Mouse (Mus musculus) lung, postnatal 10 days (tissue): ENCODE measurements around the gene Rasgrf2.

Experiments
- DNase-seq: peaks from one replicate; pipeline ENCODE4 v3.0.0; 2021

Rasgrf2 gene

DNA sequence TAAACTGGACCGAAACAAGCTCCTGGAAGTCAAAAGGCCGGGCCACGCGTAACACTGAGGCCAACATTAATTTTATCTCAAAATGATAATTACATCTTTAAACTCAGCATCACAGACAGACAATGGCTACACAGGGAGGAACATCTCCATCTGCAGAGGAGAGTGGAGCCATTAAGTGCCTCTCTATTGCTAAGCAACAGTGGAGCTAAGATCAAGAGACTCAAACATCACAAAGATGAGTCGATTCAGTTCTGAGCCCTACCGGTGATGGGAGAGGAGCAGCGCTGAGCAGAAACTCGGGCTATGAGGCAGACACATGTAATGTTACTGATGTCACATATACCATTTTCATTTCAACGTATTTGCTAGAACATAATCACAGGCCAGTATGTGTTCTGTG is 191.3 kb downstream of the Rasgrf2 start:
- no peak for DNase-seq

DNA sequence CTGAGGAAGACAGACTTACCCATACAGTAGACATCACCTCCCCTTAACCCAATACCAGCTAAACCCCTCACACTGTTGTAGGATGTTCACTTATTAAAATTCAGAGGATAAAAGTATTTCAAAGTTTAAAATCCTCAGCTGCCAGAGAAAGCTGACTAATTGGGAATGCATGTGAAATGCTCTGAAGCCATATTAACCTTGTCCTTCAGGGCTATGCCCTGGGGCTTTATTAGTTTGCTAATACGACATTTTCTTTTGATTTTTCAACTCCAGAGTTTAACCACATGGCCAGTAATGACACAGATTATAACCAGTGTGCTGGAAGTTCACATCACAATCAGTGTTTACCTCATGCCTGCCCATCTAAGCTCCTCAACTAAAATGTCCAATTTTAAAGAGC is 192.6 kb downstream of the Rasgrf2 start:
- no peak for DNase-seq

- no peak for DNase-seq
Measured at GRCm38 (mm10) chr13:91937232-91937631, 194.2 kb downstream of the Rasgrf2 start.

- no peak for DNase-seq
Measured at GRCm38 (mm10) chr13:91932122-91932521, 199.3 kb downstream of the Rasgrf2 start.

DNA sequence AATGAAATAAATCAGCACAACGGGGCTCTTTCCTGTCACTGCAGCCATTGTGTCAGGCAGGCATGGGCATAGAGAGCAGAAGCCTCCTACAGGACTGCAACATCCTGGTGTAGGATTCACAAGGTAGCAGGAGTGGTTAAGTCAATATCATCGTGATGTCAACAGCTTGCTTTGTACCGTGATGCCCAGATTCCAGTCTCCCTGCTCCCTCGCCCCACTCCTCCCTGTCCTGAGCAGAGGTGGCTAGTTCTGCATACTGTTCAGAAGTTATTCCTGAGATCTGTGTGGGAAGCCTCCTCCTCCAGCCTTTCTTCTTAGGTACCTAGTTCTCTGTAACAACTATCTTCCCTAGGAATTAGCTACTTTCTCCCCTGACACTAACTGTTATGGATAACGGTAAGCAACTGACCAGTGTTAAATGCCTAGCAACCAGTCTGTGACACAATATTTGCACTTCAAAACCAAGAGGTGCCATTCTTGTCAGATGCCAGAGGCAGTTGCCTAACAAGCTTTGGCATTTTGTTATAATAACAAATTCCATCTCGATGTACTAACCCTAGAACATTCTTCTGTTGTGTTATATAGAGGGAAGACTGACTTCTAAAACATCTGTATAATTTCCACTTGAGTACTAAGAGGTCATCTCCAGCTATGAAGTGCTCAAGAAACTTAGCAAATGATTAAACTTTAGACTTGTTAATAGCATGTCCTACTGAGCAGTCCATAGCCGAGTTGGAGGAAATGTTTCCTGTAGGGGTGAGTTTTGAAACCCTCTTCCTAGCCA is 201.3 kb downstream of the Rasgrf2 start:
- peak; percentile 31 for DNase-seq

DNA sequence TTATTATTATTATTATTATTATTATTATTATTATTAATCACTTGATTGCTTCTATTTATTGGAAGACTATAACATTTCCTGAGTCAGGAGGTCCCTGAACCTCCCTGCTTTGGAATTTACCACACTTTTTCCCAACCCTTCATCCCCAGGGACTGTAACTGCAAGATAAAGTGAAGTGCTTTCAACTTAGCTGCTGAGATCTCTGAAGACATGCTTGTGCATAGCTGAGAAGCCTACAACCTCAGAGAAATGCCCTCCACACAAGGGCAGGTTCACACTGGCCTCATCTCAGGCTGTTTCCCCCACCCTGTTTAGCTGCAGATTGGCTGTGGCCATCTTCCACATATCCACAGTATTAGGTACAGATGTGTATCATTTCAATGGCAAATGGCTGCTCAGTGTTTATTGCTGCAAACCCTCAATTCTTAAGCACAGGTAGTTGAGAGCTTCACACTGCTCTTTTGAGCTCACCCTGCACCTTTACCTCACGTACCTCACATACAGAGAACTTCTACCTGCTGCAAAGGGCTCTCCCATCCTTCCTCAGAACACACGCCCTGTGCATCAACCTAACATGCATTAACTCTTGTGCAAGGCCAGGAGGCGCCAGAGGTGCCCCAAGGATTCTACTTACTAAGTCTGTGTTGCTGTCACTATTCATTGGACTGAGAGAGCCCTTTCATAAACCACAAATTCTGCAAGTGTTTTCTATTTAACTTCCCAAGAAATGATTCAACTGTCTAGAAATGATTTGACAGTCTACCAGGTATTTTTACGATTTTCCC is 202.7 kb downstream of the Rasgrf2 start:
- no peak for DNase-seq

GRCm38 (mm10) chr13:91921010-91921409 is 210.4 kb downstream of the Rasgrf2 start:
- DNase-seq: no peak

DNA sequence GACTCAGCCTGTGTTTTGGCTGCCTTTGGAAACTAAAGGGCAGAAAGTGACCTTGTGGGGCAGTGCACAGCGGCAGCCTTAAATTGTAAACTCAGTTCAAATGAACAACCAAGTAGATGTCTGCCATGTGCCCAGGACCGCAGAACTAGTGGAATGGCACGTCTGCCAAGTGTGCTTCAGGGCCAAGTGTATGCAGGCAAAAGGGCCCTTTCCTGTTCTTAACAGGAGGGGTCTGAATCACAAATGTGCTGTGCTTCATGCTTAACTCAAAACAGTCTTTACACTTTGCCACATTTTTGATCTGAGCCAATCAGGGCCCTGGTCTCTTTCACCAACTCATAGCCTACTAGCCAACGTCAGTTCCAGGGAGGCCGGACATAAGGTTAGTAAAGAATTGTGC is 212.7 kb downstream of the Rasgrf2 start:
- DNase-seq: no peak

GRCm38 (mm10) chr13:91917835-91918234 is 213.6 kb downstream of the Rasgrf2 start:
- no peak for DNase-seq

GRCm38 (mm10) chr13:91916308-91916707 is 215.1 kb downstream of the Rasgrf2 start:
- no peak for DNase-seq

DNA sequence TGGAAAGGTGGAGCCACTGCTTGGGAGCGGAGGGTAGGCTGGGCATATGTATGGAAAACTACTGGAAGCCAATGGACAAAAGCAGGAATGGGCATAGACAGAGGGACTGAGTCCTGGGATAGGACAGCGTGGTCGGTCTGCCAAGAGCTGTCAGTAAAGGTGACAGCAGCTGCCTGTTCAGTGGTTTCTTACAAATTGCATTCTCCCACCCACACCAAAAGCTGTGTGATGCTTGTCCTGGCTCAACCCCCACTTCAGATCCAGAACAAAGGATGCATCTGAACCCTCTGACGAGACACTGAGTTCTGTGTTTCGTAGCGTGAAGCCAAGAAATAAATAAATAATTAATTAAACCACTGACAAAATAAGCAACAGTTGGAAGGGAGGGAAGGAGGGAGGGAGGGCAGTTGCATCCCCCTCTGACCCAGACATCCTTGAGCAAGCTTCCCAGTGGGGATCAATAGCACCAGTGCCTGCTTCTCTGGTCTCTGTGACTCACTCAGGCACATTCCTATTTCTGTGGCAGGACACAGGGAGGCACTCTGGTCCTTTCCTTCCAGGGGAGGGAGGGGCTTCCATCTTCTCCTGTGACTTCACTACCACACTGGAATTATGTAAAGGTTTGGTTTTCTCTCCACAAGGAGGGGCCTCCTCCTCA is 215.7 kb downstream of the Rasgrf2 start:
- DNase-seq: peak; percentile 48

- DNase-seq: no peak
Measured at GRCm38 (mm10) chr13:91915192-91915581, 216.3 kb downstream of the Rasgrf2 start.

DNA sequence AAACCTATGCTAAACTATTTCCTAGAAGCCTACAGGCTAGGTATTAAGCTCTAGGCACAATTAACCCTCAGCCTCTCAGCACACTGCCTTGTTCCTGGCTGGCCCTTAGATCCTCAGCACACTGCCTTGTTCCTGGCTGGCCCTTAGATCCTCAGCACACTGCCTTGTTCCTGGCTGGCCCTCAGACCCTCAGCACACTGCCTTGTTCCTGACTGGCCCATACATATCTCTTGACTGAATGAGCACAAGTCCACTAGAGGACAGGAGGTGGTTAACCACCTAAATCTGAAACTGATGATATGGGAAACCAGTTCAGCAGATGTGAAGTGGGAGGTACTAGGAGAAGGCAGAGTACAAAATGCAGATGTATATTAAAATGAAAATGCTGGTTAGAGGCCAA is 219.8 kb downstream of the Rasgrf2 start:
- no peak for DNase-seq

GRCm38 (mm10) chr13:91911211-91911610 is 220.2 kb downstream of the Rasgrf2 start:
- DNase-seq: no peak

DNA sequence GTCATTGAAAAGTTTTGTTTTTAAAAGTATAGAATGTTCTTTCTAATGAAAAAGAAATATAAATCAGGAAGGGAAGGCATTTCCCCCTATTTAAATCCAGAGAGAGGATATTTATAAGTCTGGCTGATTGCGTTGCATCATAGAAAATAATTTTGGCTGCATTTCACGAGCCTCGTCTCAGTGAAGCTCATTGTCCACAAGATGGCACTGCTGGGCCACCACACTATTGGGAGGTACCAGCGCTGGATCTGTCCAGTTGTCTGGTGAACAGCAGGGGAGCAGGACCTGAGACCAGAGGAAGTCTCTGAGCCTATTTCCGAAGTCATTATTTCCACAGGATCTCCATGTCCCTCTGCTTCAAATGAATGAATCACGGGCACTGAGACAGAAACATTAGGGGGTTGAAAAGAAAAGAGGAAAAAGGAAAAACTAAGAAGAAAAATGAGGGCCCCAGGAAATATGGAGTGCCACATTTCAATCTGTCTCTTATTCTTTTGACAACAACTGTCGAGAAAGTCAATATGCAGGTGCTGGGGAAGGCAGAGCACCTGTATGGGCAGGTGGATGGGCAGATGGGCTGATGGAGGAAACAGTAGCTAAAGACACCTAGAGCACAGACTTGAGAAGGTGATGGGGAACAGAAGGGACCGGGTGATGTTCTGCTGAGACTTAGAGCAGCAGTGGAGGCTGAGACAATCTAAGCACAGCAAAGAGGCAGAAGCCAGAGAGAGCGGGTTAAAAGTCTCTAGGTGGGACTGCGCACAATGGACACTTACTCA is 223.1 kb downstream of the Rasgrf2 start:
- DNase-seq: peak; percentile 89

DNA sequence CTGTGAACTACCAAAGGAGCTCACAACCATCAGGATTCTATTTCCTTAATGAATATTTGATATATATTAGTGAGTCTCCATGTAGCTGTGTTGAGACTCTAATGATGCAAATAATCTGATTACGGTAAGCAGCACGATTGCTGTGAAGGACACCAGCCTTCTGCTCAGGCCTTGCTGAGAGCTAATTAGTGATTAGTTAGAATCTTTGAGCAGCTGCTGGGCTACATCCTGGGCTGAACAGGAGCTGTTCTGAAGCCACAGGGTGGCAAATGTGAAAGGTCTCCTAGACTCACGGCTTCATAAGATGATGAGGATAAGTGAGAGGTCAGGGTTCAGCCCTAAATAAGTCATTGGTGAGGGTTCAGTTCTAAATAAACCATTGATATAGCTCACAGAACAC is 225.1 kb downstream of the Rasgrf2 start:
- no peak for DNase-seq

DNA sequence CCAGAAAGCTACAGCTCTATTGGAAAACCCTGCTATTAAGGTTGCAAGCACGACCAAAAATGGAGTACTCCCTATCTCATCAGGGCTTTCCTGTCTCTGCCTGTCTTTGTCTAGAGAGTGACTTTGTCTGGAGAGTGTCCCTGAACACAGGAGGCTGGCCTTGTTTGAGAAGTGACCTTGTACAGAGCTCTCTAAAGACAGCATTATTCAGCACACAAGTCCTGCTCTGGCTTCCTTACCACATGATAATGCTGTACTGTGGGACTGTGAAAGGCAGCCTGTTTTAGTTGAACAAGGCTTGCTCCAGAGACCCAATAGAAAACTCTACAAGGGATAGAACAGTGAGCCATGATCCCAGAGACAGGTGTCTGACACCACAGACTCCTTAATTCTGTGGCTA is 235.0 kb downstream of the Rasgrf2 start:
- DNase-seq: no peak

- DNase-seq: peak; percentile 30
Measured at GRCm38 (mm10) chr13:91893132-91893531, 238.3 kb downstream of the Rasgrf2 start.

DNA sequence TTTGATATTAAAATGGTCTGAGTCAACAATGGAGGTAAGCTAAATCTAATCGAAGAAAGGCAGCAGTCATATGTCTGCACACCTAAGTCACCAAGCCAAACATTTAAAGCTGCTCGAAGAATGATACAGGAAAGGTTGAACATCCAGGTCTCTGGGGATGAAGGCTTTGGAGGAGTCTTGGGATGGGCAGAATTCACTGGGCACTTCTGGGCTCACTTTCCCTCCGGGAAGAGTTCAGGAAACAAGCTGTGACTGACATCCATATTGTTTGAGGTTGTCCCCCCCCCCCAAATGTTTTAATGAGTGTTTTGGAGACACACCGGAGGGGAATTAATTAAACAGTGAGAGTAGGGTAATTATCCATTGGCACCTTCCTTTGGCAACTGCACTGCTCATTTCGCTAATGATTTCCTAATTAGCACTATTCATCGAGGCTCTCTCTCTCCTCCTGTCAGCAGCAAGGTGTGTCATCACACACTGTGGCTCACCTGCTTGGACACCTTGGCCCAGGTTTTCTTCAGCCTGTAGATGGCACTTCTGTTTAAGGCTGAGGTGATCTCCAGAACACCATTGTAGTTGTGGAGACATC is 241.3 kb downstream of the Rasgrf2 start:
- DNase-seq: no peak

DNA sequence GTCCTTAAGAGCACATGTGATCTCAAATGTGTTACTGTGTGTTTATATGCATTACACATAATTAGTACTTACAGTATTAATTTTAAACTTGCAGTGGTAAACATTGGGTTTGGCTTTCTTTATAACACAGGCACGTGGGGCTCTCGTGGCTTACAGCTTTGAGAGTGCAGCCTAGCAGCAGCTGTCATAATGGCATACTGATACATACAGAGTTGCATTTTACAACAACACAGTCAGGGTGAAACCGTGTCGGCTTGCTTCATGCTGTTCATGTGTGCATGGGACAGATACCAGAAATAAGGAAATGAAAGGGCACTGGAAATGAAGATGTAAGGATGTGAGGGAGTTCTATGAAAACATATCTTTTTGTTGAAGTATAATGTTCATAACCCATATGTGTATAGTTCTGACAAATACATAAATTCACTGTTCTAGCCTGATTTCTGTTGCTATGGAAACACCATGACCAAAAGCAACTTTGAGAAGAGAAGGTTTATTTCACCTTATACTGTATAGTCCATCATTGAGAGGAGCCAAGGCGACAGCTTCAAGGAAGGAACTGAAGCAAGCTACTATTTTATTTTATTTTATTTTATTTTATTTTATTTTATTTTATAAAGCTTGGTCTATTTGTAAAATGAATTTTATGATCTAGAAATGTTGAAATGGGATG is 246.6 kb downstream of the Rasgrf2 start:
- DNase-seq: no peak

DNA sequence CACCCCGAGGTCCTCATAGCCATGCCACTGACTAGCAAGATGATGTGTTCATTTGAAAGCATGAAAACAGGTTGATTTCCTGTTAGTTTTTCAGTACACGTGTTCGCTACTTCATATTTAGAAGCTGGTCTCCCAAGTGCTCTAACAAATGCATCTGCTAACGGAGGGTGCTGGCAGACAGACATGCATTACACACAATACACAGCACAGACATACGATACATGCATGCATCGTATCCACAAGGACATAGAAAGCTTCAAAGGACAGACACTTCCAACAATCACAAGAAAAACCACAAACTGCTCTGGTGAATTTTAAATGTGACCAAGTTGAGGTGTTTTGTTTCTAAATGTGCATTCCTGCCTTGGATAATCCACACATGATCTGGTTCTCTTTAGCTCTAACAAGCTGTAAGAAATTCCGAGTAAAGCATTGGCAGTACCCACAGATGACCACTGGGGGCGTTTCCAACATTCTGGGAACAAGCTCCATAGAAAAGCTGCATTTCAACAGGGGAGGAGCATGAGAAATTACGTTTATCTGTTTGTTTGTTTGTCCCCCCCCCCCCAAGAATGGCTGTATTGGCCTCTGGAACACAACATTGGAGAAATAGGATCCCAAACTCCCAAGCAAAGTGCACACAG is 249.5 kb downstream of the Rasgrf2 start:
- DNase-seq: peak; percentile 61
